Mouse (Mus musculus): ENCODE measurements around the gene Gimap4.

- TF ChIP-seq CTCF (IDR thresholded peaks at IDR 0.05; ENCODE audit: borderline replicate concordance, insufficient read depth, low read depth, low read length) (no peak), POLR2A (IDR thresholded peaks at IDR 0.05; ENCODE audit: borderline replicate concordance, insufficient read depth, low read length) (no peak)
Measured at GRCm38 (mm10) chr6:48646309-48646690, 38.0 kb upstream of the Gimap4 start.

All from cerebellum, adult 2 months (tissue).